Mouse (Mus musculus): ENCODE measurements at regions not wholly inside any gene's neighbourhood (a gene's known extent, or its start where the extent isn't known, plus 50 kb on each side); places are given as distances from the start of the nearest gene placed in this dataset.
A peak's percentile ranks its signal among the peaks of the same experiment; 100 is the strongest.

- Histone ChIP-seq H3K4me2 (replicated peaks) (no peak overlapping the region), H3K36me3 (replicated peaks; ENCODE audit: control insufficient read depth, insufficient read depth) (no peaks in the 10 kb centered on the region), H3K27me3 (ENCODE audit: control insufficient read depth, insufficient read depth, low read length) (no peaks in the 10 kb centered on the region), H3K9me3 (ENCODE audit: control insufficient read depth, low read length) (no peaks in the 10 kb centered on the region), H3K4me3 (replicated peaks; ENCODE audit: low read length) (no peak overlapping the region), H3K9ac (no peak overlapping the region), H3K27ac (no peak overlapping the region), H3K4me1 (replicated peaks; ENCODE audit: control insufficient read depth, insufficient read depth, low read length) (peaks cover 6% of the 10 kb centered on the region)
- WGBS: 82% methylated on average over 2 of the region's 2 CpGs
- ATAC-seq (ENCODE audit: low FRiP score) (no peak), DNase-seq (ENCODE audit: low spot score) (no peak)
Observed at GRCm38 (mm10) chr17:31748158-31748557, 70.6 kb downstream of the Cryaa start.

DNA sequence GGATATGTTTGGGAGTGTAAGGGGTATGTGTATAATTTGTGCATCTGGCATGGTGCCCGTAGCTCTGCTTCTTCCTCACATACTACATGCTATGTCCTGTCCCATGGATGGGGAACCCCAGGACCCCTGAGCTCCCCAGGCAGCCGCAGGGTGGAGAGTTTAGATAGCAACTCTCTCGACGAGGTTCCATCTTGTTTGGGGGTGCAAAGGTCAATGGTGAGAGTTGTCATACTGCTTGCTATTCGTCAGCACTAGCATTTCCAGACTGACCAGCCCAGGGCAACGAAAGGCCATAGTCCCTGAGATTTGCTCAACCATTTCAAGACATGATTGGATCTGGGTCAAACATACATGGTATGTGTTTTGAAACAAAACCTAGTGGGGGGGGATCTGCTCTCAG is 71.4 kb downstream of the Cryaa start:
- DNase-seq (ENCODE audit: low spot score) (no peak), ATAC-seq (ENCODE audit: low FRiP score) (no peak)
- Histone ChIP-seq H3K4me3 (replicated peaks; ENCODE audit: low read length) (no peak overlapping the region), H3K9me3 (ENCODE audit: control insufficient read depth, low read length) (no peaks in the 10 kb centered on the region), H3K27ac (no peak overlapping the region), H3K4me1 (replicated peaks; ENCODE audit: control insufficient read depth, insufficient read depth, low read length) (peaks cover 6% of the 10 kb centered on the region), H3K27me3 (ENCODE audit: control insufficient read depth, insufficient read depth, low read length) (no peaks in the 10 kb centered on the region), H3K36me3 (replicated peaks; ENCODE audit: control insufficient read depth, insufficient read depth) (no peaks in the 10 kb centered on the region), H3K9ac (no peak overlapping the region), H3K4me2 (replicated peaks) (no peak overlapping the region)
- WGBS: 85% methylated on average over 6 of the region's 6 CpGs

- 86% methylated on average over 2 of the region's 2 CpGs for WGBS
- ATAC-seq (ENCODE audit: low FRiP score): no peak
Observed at GRCm38 (mm10) chr17:31751262-31751661, 73.7 kb downstream of the Cryaa start.

DNA sequence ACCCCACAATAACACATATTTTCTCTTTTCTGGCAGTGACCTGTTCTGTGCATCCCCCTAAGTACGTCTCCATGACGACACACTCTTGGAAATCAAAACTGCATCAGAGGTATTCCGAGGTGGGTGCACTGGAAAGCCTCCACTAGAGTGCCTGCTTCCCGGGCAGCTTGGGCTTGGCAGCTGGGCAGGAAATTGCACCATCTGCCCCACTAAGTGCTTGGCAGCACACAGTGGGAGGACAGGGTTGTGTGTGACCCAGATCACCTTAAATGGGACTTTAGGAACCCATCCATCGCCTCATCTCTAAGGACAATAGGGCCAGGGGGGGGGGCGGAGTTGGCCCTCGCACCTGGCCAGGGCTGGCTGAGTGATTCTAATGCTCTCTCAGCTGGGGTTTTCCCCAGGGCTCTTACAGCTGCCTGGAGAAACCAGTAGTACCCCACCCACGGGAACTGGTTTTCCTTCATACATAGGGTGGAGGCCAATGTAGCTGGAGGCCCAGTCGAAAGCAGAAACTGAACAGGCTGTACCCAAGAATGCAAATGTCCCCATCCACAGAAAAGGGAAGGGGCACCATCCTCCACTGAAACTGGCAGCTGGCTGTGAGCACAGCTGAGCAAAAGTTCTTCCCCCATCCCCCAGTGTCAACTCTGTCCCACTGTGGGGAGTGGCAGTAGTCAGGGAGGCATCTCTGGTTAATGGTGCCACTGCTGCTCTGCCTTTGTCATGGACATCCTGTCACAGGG is 75.7 kb downstream of the Cryaa start:
- Histone ChIP-seq H3K27me3 (ENCODE audit: control insufficient read depth, insufficient read depth, low read length) (no peaks in the 10 kb centered on the region), H3K4me3 (replicated peaks; ENCODE audit: low read length) (no peak overlapping the region), H3K4me1 (replicated peaks; ENCODE audit: control insufficient read depth, insufficient read depth, low read length) (no peaks in the 10 kb centered on the region), H3K27ac (no peak overlapping the region), H3K36me3 (replicated peaks; ENCODE audit: control insufficient read depth, insufficient read depth) (no peaks in the 10 kb centered on the region), H3K4me2 (replicated peaks) (no peak overlapping the region), H3K9me3 (ENCODE audit: control insufficient read depth, low read length) (peaks cover 5% of the 10 kb centered on the region; the same call in 1 of the 2 replicates), H3K9ac (no peak overlapping the region)
- no peak for ATAC-seq (ENCODE audit: low FRiP score)
- DNase-seq (ENCODE audit: low spot score): no peak
- 71% methylated on average over 9 of the region's 9 CpGs for WGBS

More at GRCm38 (mm10) chr17:31751262-31751661, 73.7 kb downstream of the Cryaa start:
- DNase-seq (ENCODE audit: low spot score): no peak
- Histone ChIP-seq H3K4me2 (replicated peaks) (no peak overlapping the region), H3K9ac (no peak overlapping the region), H3K27ac (no peak overlapping the region), H3K36me3 (replicated peaks; ENCODE audit: control insufficient read depth, insufficient read depth) (no peaks in the 10 kb centered on the region), H3K4me3 (replicated peaks; ENCODE audit: low read length) (no peak overlapping the region), H3K27me3 (ENCODE audit: control insufficient read depth, insufficient read depth, low read length) (no peaks in the 10 kb centered on the region), H3K9me3 (ENCODE audit: control insufficient read depth, low read length) (peaks cover 5% of the 10 kb centered on the region; the same call in 1 of the 2 replicates), H3K4me1 (replicated peaks; ENCODE audit: control insufficient read depth, insufficient read depth, low read length) (peaks cover 6% of the 10 kb centered on the region)

DNA sequence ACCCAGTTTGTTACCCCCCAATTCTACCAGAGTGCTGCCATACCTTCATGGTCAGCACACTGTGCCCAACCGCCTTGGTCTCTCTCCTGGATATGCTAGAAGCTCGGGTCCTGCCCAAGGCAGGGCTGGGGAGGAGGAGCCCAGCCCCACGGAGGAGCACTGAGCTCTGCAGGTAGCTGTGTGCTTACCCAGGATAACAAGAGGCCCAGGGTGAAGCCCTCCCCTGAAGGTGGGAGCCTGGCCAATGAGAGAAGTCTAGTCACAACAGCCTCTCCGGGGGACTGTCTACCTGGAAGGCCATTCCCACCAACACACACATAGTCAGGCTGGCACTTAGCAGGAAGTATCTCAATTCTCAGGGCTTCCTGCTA is 76.2 kb downstream of the Cryaa start:
- Histone ChIP-seq H3K9ac (no peak overlapping the region), H3K4me1 (replicated peaks; ENCODE audit: control insufficient read depth, insufficient read depth, low read length) (no peaks in the 10 kb centered on the region), H3K4me3 (replicated peaks; ENCODE audit: low read length) (no peak overlapping the region), H3K9me3 (ENCODE audit: control insufficient read depth, low read length) (peaks cover 5% of the 10 kb centered on the region; the same call in 1 of the 2 replicates), H3K4me2 (replicated peaks) (no peak overlapping the region), H3K27me3 (ENCODE audit: control insufficient read depth, insufficient read depth, low read length) (no peaks in the 10 kb centered on the region), H3K27ac (no peak overlapping the region), H3K36me3 (replicated peaks; ENCODE audit: control insufficient read depth, insufficient read depth) (no peaks in the 10 kb centered on the region)
- ATAC-seq (ENCODE audit: low FRiP score): no peak
- DNase-seq (ENCODE audit: low spot score): no peak
- 49% methylated on average over 4 of the region's 4 CpGs for WGBS

DNA sequence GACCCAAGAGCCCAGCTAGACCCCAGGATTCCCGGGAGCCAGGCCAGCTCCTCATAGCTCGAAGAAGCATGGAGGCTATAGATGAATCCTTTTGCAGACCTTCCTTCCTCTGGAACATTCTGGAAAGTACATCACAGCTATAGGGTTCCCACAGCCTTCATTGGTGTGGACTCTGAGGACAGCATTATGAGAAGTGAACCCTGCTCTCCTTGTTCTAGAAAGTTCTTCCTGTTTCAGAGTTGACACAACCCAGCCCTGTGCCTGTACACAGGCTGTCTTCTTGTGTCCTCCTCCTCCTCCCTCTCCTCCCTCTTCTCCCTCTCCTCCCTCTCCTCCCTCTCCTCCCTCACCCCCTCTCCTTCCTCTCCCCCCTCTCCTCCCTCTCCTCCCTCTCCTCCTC is 82.9 kb downstream of the Cryaa start:
- Histone ChIP-seq H3K4me1 (replicated peaks; ENCODE audit: control insufficient read depth, insufficient read depth, low read length) (no peaks in the 10 kb centered on the region), H3K27me3 (ENCODE audit: control insufficient read depth, insufficient read depth, low read length) (no peaks in the 10 kb centered on the region), H3K27ac (no peak overlapping the region), H3K9ac (no peak overlapping the region), H3K4me3 (replicated peaks; ENCODE audit: low read length) (no peak overlapping the region), H3K4me2 (replicated peaks) (no peak overlapping the region), H3K9me3 (ENCODE audit: control insufficient read depth, low read length) (peaks cover 5% of the 10 kb centered on the region; the same call in 1 of the 2 replicates), H3K36me3 (replicated peaks; ENCODE audit: control insufficient read depth, insufficient read depth) (no peaks in the 10 kb centered on the region)
- DNase-seq (ENCODE audit: low spot score): no peak
- WGBS: 93% methylated on average over 2 of the region's 2 CpGs
- ATAC-seq (ENCODE audit: low FRiP score): no peak

DNA sequence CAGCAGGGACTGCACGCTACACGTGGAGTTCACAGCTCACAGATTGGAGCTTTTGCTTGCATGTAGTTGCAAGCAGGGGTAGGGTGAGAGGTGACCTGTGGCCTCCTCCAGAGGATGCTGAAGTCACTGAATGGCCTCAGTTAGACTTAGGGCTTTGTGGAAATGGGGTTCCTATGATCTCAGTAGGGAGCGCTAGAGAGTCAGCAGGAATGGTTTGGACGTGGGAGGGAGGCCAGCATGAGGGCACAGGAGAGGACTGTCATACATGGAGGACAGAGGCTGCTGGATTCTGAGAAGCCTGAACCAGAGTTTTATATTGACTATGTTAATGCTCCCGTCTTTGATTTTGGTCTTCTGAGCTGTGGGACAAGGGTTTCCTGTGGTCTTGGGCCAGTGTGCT is 85.5 kb downstream of the Cryaa start:
- 66% methylated on average over 5 of the region's 5 CpGs for WGBS
- Histone ChIP-seq H3K36me3 (replicated peaks; ENCODE audit: control insufficient read depth, insufficient read depth) (no peaks in the 10 kb centered on the region), H3K4me3 (replicated peaks; ENCODE audit: low read length) (no peak overlapping the region), H3K4me2 (replicated peaks) (no peak overlapping the region), H3K27me3 (ENCODE audit: control insufficient read depth, insufficient read depth, low read length) (no peaks in the 10 kb centered on the region), H3K9ac (no peak overlapping the region), H3K9me3 (ENCODE audit: control insufficient read depth, low read length) (no peaks in the 10 kb centered on the region), H3K27ac (no peak overlapping the region), H3K4me1 (replicated peaks; ENCODE audit: control insufficient read depth, insufficient read depth, low read length) (peaks cover 15% of the 10 kb centered on the region)
- DNase-seq (ENCODE audit: low spot score) (no peak), ATAC-seq (ENCODE audit: low FRiP score) (no peak)

GRCm38 (mm10) chr17:31766779-31767697 is 88.6 kb downstream of the Sik1 start:
- Histone ChIP-seq H3K4me1 (replicated peaks; ENCODE audit: control insufficient read depth, insufficient read depth, low read length) (peaks cover 15% of the 10 kb centered on the region), H3K27me3 (ENCODE audit: control insufficient read depth, insufficient read depth, low read length) (no peaks in the 10 kb centered on the region), H3K36me3 (replicated peaks; ENCODE audit: control insufficient read depth, insufficient read depth) (no peaks in the 10 kb centered on the region), H3K4me3 (replicated peaks; ENCODE audit: low read length) (no peak overlapping the region), H3K27ac (peak overlapping the region; percentile 90), H3K9ac (peak overlapping the region; percentile 55), H3K9me3 (ENCODE audit: control insufficient read depth, low read length) (peaks cover 6% of the 10 kb centered on the region; the same call in 1 of the 2 replicates), H3K4me2 (replicated peaks) (0 out of 2 replicates have a peak overlapping the region, but pooled peaks have one; percentile 0)
- DNase-seq (ENCODE audit: low spot score) (peak; percentile 80), ATAC-seq (ENCODE audit: low FRiP score) (peak; percentile 91)
- WGBS: 17% methylated on average over 25 of the region's 25 CpGs

DNA sequence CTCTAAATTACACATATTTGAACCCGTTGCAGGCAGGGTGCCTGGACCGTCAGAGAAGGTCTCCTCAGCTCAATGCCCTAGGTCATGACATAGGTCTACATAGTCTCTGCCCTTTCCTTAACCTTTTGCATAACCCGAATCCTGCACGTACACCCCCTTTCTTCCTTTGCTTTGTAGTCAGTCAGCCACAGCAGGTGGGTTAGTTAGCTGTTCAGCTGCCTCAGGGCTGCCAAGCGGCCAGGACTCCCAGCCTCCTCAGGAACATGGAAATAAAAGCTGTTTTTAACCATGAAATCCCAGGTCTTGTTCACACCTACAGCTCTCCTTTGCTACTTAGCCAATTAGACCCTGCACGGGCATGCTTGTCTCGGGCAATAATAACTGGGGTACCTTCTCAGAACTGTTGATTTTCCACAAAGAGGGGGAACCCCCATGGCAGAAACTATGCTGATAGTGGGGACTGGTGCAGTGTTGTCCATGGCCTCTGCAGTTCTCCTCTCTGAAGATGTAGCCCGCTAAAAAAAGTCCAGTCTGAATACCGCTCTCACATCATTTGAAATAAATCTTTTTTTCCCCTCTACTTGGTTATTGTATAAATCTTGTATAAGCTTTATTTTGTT is 83.3 kb downstream of the Sik1 start:
- Histone ChIP-seq H3K4me3 (replicated peaks; ENCODE audit: low read length) (no peak overlapping the region), H3K4me1 (replicated peaks; ENCODE audit: control insufficient read depth, insufficient read depth, low read length) (peaks cover 16% of the 10 kb centered on the region), H3K27ac (no peak overlapping the region), H3K36me3 (replicated peaks; ENCODE audit: control insufficient read depth, insufficient read depth) (no peaks in the 10 kb centered on the region), H3K9ac (no peak overlapping the region), H3K27me3 (ENCODE audit: control insufficient read depth, insufficient read depth, low read length) (no peaks in the 10 kb centered on the region), H3K4me2 (replicated peaks) (no peak overlapping the region), H3K9me3 (ENCODE audit: control insufficient read depth, low read length) (peaks cover 6% of the 10 kb centered on the region; the same call in 1 of the 2 replicates)
- DNase-seq (ENCODE audit: low spot score) (no peak), ATAC-seq (ENCODE audit: low FRiP score) (no peak)
- 51% methylated on average over 9 of the region's 9 CpGs for WGBS
